Mouse (Mus musculus) liver, embryonic 11.5 days (tissue): ENCODE measurements around the gene Hcrt. TPM values are rescaled to one million over a fixed set of nuclear protein-coding genes. Genes with fewer than 3 reads are reported as not detected.

Experiments
- ATAC-seq: fragments of 200-750 bp; cut with Nextera tagmentation; replicated peaks from 2 replicates; pipeline ENCODE4 v1.8.0; 2017; ENCODE audit warnings: moderate number of reproducible peaks, mild to moderate bottlenecking, moderate TSS enrichment, moderate library complexity; ENCODE audit not compliant: low FRiP score
- DNase-seq: peaks from one replicate; pipeline ENCODE4 v3.0.0-alpha.2; 2017; ENCODE audit warnings: low spot score
- H3K27ac ChIP-seq: fragments of 300-500 bp; sonication (generic); 2 replicates; pipeline ENCODE4 v1.5.1; 2014; ENCODE audit warnings: mild to moderate bottlenecking, low read depth, low read length, control low read depth
- H3K27me3 ChIP-seq: fragments of 300-500 bp; sonication (generic); replicated peaks from 2 replicates; pipeline ENCODE4 v1.6.1; 2014; ENCODE audit warnings: low read length, mixed read lengths; ENCODE audit not compliant: control insufficient read depth, insufficient read depth
- H3K36me3 ChIP-seq: fragments of 300-500 bp; sonication (generic); 2 replicates; pipeline ENCODE4 v1.6.1; 2014; ENCODE audit warnings: mild to moderate bottlenecking, low read length, moderate library complexity, mixed read lengths; ENCODE audit not compliant: control insufficient read depth, insufficient read depth
- H3K4me1 ChIP-seq: fragments of 300-500 bp; sonication (generic); replicated peaks from 2 replicates; pipeline ENCODE4 v1.6.1; 2014; ENCODE audit warnings: low read length, mixed read lengths; ENCODE audit not compliant: control insufficient read depth, insufficient read depth
- H3K4me2 ChIP-seq: fragments of 300-500 bp; sonication (generic); 2 replicates; pipeline ENCODE4 v1.6.1; 2014; ENCODE audit warnings: mild to moderate bottlenecking, control low read depth, moderate library complexity
- H3K4me3 ChIP-seq: fragments of 300-500 bp; sonication (generic); 2 replicates; pipeline ENCODE4 v1.5.1; 2014; ENCODE audit warnings: low read depth, low read length, control low read depth
- H3K9ac ChIP-seq: fragments of 300-500 bp; sonication (generic); 2 replicates; pipeline ENCODE4 v1.6.1; 2014; ENCODE audit warnings: low read depth, low read length, control low read depth
- H3K9me3 ChIP-seq: fragments of 300-500 bp; sonication (generic); 2 replicates; pipeline ENCODE4 v1.6.1; 2016; ENCODE audit warnings: low read length, inconsistent platforms, mixed read lengths; ENCODE audit not compliant: control insufficient read depth
- WGBS: fragments of 180-500 bp; shearing (Covaris S2); extraction: QIAGEN DNeasy Blood & Tissue Kit; methylation state at CpG from one replicate; pipeline ENCODE4 v1.1.7; 2014; 5-methylcytosine and 5-hydroxymethylcytosine counted together
- polyA plus RNA-seq: library from polyadenylated mRNA; unstranded; fragments of >200 nt; fragmentation: Nextera tagmentation; extraction: Ambion mirVana; gene quantifications from 2 replicates; pipeline ENCODE4 v1.2.1, GENCODE M21; 2014

Gene Hcrt
- polyA plus RNA-seq, 1 experiment from 2014 or later, result not detected

DNA sequence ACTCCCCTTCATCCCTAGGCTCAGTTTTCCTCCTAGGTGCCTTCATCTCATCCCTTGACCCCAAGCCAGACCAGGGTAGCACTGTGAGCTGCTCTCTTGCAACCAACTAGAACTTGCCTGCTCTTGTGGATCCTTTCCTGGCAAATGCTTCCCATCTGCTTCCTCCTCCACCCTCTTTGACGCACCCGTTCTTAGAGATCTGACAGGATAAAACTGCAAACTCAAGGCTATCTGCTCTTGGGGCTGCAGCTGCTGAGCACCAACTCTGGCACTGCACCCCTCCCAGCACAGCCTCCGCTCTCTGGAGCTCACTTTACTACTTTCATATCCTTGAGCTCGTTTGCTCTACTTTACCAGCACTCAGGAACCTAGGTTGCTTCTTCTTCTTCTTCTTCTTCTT, 14.1 kb downstream of the Hcrt start:
- Histone ChIP-seq H3K27me3 (peaks cover 51% of the 10 kb centered on the region), H3K9me3 (no peaks in the 10 kb centered on the region)
- ATAC-seq, result no peak

DNA sequence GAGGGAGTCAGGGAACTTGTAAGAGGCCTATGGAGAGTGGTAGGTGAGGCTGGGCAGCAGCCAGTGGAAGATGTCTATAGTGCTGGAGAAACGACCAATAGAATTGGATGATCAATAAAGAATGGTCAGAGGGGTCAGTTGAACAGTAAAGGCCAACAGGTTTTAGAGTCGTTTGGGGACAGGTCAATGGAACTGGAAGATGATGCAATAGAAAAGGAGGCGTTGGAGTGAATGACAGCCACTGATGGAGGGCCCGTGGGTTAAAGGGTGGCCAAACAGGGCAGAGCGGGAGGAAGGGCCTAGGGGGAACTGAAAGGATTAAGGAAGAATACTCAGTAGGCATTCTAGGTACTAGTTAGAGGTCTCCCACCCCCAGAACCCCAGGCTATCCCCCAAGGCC, 15.6 kb downstream of the Hcrt start:
- WGBS, result 49% methylated on average over 5 of the region's 5 CpGs
- peaks cover 41% of the 10 kb centered on the region for H3K27me3 ChIP-seq
- no peaks in the 10 kb centered on the region for H3K36me3 ChIP-seq
- no peak for DNase-seq
- no peak overlapping the region for H3K4me3 ChIP-seq
- H3K4me2 ChIP-seq, result no peak overlapping the region
- peaks cover 6% of the 10 kb centered on the region; the same call in 1 of the 2 replicates for H3K4me1 ChIP-seq
- ATAC-seq, result no peak
- H3K9ac ChIP-seq, result no peak overlapping the region
- H3K27ac ChIP-seq, result no peak overlapping the region
- H3K9me3 ChIP-seq, result no peaks in the 10 kb centered on the region

More for the DNA sequence above, 14.1 kb downstream of the Hcrt start:
- peaks cover 6% of the 10 kb centered on the region; the same call in 1 of the 2 replicates for H3K4me1 ChIP-seq
- H3K36me3 ChIP-seq, result no peaks in the 10 kb centered on the region
- no peak overlapping the region for H3K4me3 ChIP-seq
- 56% methylated on average over 4 of the region's 4 CpGs for WGBS
- H3K4me2 ChIP-seq, result no peak overlapping the region
- DNase-seq, result no peak
- H3K9ac ChIP-seq, result no peak overlapping the region
- no peak overlapping the region for H3K27ac ChIP-seq

GRCm38 (mm10) chr11:100746546-100746945, 16.2 kb downstream of the Hcrt start:
- Histone ChIP-seq H3K4me1 (peaks cover 6% of the 10 kb centered on the region; the same call in 1 of the 2 replicates), H3K4me2 (no peak overlapping the region), H3K27ac (no peak overlapping the region), H3K36me3 (no peaks in the 10 kb centered on the region), H3K9ac (no peak overlapping the region), H3K27me3 (peaks cover 36% of the 10 kb centered on the region), H3K9me3 (no peaks in the 10 kb centered on the region), H3K4me3 (no peak overlapping the region)
- DNase-seq (no peak), ATAC-seq (no peak)
- WGBS, result 82% methylated on average over 10 of the region's 10 CpGs

DNA sequence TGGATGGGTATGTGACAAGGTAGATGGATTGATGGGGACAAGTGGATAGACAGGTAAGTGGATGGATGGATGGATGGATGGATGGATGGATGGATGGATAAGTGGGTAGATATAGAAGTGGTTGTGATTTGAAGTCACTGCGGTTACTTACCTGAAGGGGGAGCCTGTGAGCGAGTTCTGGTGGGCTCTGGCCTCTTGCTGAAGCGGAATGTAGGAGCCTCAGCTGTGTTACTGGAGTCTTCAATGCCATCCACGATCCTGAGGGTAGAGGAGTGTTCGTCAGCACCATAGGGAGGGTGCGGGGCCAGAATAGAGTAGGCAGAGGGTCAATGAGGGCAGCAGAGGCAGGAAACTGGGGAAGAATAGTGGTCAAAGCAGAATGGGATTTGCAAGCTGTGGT, 17.6 kb downstream of the Hcrt start:
- Histone ChIP-seq H3K4me2 (no peak overlapping the region), H3K9ac (no peak overlapping the region), H3K9me3 (no peaks in the 10 kb centered on the region), H3K4me1 (peaks cover 6% of the 10 kb centered on the region; the same call in 1 of the 2 replicates), H3K4me3 (no peak overlapping the region), H3K27ac (no peak overlapping the region), H3K27me3 (peaks cover 31% of the 10 kb centered on the region), H3K36me3 (no peaks in the 10 kb centered on the region)
- DNase-seq (no peak), ATAC-seq (no peak)
- 15% methylated on average over 6 of the region's 6 CpGs for WGBS

GRCm38 (mm10) chr11:100741348-100741747, 21.4 kb downstream of the Hcrt start:
- Histone ChIP-seq H3K9me3 (no peaks in the 10 kb centered on the region), H3K27me3 (0 out of 2 replicates have a peak, but pooled peaks cover 4% of the 10 kb centered on the region), H3K4me2 (no peak overlapping the region), H3K4me1 (peaks cover 13% of the 10 kb centered on the region), H3K9ac (no peak overlapping the region), H3K4me3 (no peak overlapping the region), H3K36me3 (no peaks in the 10 kb centered on the region), H3K27ac (no peak overlapping the region)
- no peak for DNase-seq
- no peak for ATAC-seq
- 68% methylated on average over 6 of the region's 6 CpGs for WGBS

DNA sequence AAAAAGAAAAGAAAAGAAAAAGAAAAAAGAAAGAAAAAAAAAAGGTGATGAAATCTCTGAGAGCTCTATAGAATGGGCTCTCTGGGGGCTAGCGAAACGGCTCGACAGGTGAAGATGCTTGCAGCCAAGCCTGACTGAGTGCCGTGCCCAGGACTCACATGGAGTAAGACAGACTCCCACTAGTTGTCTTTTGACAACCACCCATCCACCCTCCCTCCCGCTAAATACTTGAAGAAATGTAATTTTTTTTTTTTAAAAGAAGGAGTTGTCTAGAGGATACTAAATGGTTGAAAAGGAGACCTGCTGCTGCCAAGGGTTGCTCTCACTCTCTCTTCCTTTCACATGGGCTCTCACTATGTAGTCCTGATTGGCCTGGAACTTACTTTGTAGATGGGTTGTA, 24.0 kb downstream of the Hcrt start:
- no peaks in the 10 kb centered on the region for H3K36me3 ChIP-seq
- WGBS, result 30% methylated on average over 5 of the region's 5 CpGs
- peaks cover 27% of the 10 kb centered on the region for H3K4me1 ChIP-seq
- H3K27ac ChIP-seq, result no peak overlapping the region
- H3K4me2 ChIP-seq, result peak overlapping the region; percentile 79
- peak overlapping the region; percentile 63 for H3K9ac ChIP-seq
- no peaks in the 10 kb centered on the region for H3K27me3 ChIP-seq
- no peak for DNase-seq
- peak overlapping the region; percentile 98 for H3K4me3 ChIP-seq
- no peaks in the 10 kb centered on the region for H3K9me3 ChIP-seq
- no peak for ATAC-seq

DNA sequence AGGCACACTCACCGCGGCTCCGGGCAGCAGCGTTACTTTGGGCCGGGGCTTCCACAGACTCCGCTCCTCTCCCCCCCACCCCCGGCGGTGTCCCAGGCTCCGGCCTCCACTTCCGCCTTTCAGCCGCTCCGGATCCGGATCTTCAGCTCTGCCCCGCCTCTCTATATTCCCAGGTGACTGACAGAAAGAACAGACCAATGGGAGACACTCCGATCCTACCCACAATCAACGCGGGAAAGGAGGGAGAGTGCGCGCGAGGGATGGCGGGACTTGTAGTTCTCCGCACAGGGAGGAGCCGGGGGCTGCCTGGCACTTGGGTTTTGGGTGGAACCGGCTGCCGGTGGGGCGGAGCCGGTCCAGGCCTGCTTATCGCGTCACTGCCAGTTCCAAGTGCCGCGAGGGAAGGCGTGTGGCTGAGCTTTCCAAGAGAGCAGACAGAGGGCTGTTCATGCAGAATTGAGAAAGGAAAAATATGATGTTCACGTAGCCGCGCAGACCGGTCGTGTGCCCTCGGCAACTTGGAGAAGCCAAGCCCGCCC, 24.6 kb downstream of the Hcrt start, which contains the start of gene Rab5c:
Rab5c (minus strand) TSS at position 150 of the 539 bp plus-strand sequence.
- peaks cover 29% of the 10 kb centered on the region for H3K4me1 ChIP-seq
- WGBS, result 1% methylated on average over 38 of the region's 39 CpGs
- peak within 1 kb of the TSS; percentile 93 for H3K27ac ChIP-seq
- peak; percentile 99 for DNase-seq
- peak; percentile 96 for ATAC-seq
- peak within 1 kb of the TSS; percentile 97 for H3K9ac ChIP-seq
- H3K4me2 ChIP-seq, result peak within 1 kb of the TSS; percentile 89
- no peaks in the 10 kb centered on the region for H3K27me3 ChIP-seq
- peak within 1 kb of the TSS; percentile 98 for H3K4me3 ChIP-seq
- H3K9me3 ChIP-seq, result no peaks in the 10 kb centered on the region
- no peaks in the 10 kb centered on the region for H3K36me3 ChIP-seq

- H3K9me3 ChIP-seq, result no peaks in the 10 kb centered on the region
- peak; percentile 67 for DNase-seq
- H3K4me3 ChIP-seq, result peak overlapping the region; percentile 98
- H3K27ac ChIP-seq, result peak overlapping the region; percentile 93
- H3K36me3 ChIP-seq, result peaks cover 3% of the 10 kb centered on the region; the same call in 1 of the 2 replicates
- ATAC-seq, result peak; percentile 76
- no peaks in the 10 kb centered on the region for H3K27me3 ChIP-seq
- WGBS, result under 1% methylated on average over 13 of the region's 13 CpGs
- H3K9ac ChIP-seq, result peak overlapping the region; percentile 97
- peak overlapping the region; percentile 89 for H3K4me2 ChIP-seq
- H3K4me1 ChIP-seq, result peaks cover 36% of the 10 kb centered on the region
These were observed 25.5 kb downstream of the Hcrt start for GRCm38 (mm10) chr11:100737105-100737733.

DNA sequence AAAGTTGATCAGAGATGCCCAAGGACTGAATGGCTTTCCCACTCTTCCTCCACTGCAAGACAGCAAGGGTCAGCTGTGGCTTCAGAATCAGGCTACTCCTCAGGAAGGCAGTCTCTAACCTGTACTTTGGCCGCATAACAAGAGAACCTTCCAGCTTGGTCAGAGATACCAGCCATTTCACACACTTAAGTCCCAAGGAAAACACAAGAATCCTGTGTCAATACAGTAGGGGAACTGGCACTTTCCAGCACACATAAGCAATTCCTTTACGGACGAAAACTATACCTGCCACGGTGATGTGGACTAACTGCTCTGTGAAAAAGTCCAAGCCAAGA, 26.0 kb downstream of the Hcrt start:
- H3K36me3 ChIP-seq, result peaks cover 3% of the 10 kb centered on the region; the same call in 1 of the 2 replicates
- 52% methylated on average over 4 of the region's 4 CpGs for WGBS
- H3K9ac ChIP-seq, result peak overlapping the region; percentile 97
- peaks cover 36% of the 10 kb centered on the region for H3K4me1 ChIP-seq
- H3K4me3 ChIP-seq, result peak overlapping the region; percentile 98
- peak overlapping the region; percentile 93 for H3K27ac ChIP-seq
- ATAC-seq (no peak), DNase-seq (no peak)
- peak overlapping the region; percentile 89 for H3K4me2 ChIP-seq
- H3K27me3 ChIP-seq, result no peaks in the 10 kb centered on the region
- H3K9me3 ChIP-seq, result no peaks in the 10 kb centered on the region
